Mouse (Mus musculus): ENCODE results near the gene Plekhg2. TPM values are rescaled to one million over a fixed set of nuclear protein-coding genes. Genes with fewer than 3 reads are reported as not detected.

The Plekhg2 gene
- polyA plus RNA-seq, 1 experiment from 2014 or later, result 35.6 TPM

- Histone ChIP-seq H3K4me2 (ENCODE audit: low read length) (no peak overlapping the region), H3K36me3 (ENCODE audit: control insufficient read depth, insufficient read depth, low read length) (peaks cover 100% of the 10 kb centered on the region), H3K27me3 (ENCODE audit: control insufficient read depth, insufficient read depth, low read length) (no peaks in the 10 kb centered on the region), H3K4me1 (ENCODE audit: control insufficient read depth in 2 of 2, insufficient read depth in 2 of 2, low read length in 2 of 2) (no peaks in the 10 kb centered on the region), H3K9ac (ENCODE audit: low read length) (no peak overlapping the region), H3K27ac (replicated peaks in 1 of 2; ENCODE audit: control insufficient read depth in 1 of 2, insufficient read depth in 1 of 2, low read depth in 2 of 2, low read length in 2 of 2) (no peak overlapping the region), H3K9me3 (ENCODE audit: control insufficient read depth, low read length) (no peaks in the 10 kb centered on the region), H3K4me3 (ENCODE audit: control insufficient read depth in 1 of 2, insufficient read depth in 1 of 2, low read depth in 1 of 2, low read length in 2 of 2) (no peak overlapping the region)
- 96% methylated on average over 1 of the region's 1 CpGs for WGBS
- ATAC-seq (ENCODE audit: insufficient number of reproducible peaks, insufficient read depth, low FRiP score, low read depth), result no peak
Measured at GRCm38 (mm10) chr7:28401030-28401429, 28.6 kb upstream of the Plekhg2 start.

DNA sequence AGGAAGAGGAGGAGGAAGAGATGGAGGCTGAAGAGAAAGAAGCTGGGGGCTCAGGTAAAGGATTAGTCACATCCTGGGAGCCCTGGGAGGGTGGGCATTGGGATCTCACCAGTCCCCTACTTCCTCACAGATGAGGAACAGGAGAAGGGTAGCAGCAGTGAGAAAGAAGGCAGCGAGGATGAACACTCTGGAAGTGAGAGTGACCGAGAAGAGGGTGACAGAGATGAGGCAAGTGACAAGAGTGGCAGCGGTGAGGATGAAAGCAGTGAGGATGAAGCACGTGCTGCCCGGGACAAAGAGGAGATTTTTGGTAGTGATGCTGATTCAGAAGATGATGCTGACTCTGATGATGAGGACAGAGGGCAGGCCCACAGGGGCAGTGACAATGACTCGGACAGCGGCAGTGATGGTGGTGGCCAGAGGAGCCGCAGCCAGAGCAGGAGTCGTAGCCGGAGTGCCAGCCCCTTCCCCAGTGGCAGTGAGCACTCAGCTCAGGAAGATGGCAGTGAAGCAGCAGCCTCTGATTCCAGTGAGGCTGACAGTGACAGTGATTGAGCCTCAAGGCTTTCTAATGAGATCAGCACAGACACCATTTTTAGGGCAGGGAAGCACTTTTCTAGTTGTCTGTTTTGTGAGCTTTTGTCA is 26.4 kb upstream of the Plekhg2 start:
- Histone ChIP-seq H3K9me3 (ENCODE audit: control insufficient read depth, low read length) (no peaks in the 10 kb centered on the region), H3K27ac (replicated peaks in 1 of 2; ENCODE audit: control insufficient read depth in 1 of 2, insufficient read depth in 1 of 2, low read depth in 2 of 2, low read length in 2 of 2) (no peak overlapping the region), H3K27me3 (ENCODE audit: control insufficient read depth, insufficient read depth, low read length) (no peaks in the 10 kb centered on the region), H3K4me1 (ENCODE audit: control insufficient read depth in 2 of 2, insufficient read depth in 2 of 2, low read length in 2 of 2) (peaks cover 0 to 3% of the 10 kb centered on the region in 2 experiments; a peak in 1 of 4 replicates), H3K9ac (ENCODE audit: low read length) (no peak overlapping the region), H3K4me3 (ENCODE audit: control insufficient read depth in 1 of 2, insufficient read depth in 1 of 2, low read depth in 1 of 2, low read length in 2 of 2) (no peak overlapping the region), H3K4me2 (ENCODE audit: low read length) (no peak overlapping the region), H3K36me3 (ENCODE audit: control insufficient read depth, insufficient read depth, low read length) (peaks cover 91% of the 10 kb centered on the region)
- ATAC-seq (ENCODE audit: insufficient number of reproducible peaks, insufficient read depth, low FRiP score, low read depth), result no peak
- WGBS, result 89% methylated on average over 10 of the region's 10 CpGs

- Histone ChIP-seq H3K27me3 (ENCODE audit: control insufficient read depth, insufficient read depth, low read length) (no peaks in the 10 kb centered on the region), H3K9me3 (ENCODE audit: control insufficient read depth, low read length) (no peaks in the 10 kb centered on the region), H3K4me2 (ENCODE audit: low read length) (no peak overlapping the region), H3K4me3 (ENCODE audit: control insufficient read depth in 1 of 2, insufficient read depth in 1 of 2, low read depth in 1 of 2, low read length in 2 of 2) (no peak overlapping the region), H3K27ac (replicated peaks in 1 of 2; ENCODE audit: control insufficient read depth in 1 of 2, insufficient read depth in 1 of 2, low read depth in 2 of 2, low read length in 2 of 2) (no peak overlapping the region), H3K4me1 (ENCODE audit: control insufficient read depth in 2 of 2, insufficient read depth in 2 of 2, low read length in 2 of 2) (peaks cover 3 to 6% of the 10 kb centered on the region in 2 experiments; a peak in 2 of 4 replicates), H3K9ac (ENCODE audit: low read length) (no peak overlapping the region), H3K36me3 (ENCODE audit: control insufficient read depth, insufficient read depth, low read length) (peaks cover 83% of the 10 kb centered on the region)
- WGBS, result 55% methylated on average over 3 of the region's 3 CpGs
- ATAC-seq (ENCODE audit: insufficient number of reproducible peaks, insufficient read depth, low FRiP score, low read depth), result no peak
Measured at GRCm38 (mm10) chr7:28398000-28398399, 25.6 kb upstream of the Plekhg2 start.

GRCm38 (mm10) chr7:28395425-28395824 is 23.0 kb upstream of the Plekhg2 start:
- 93% methylated on average over 4 of the region's 4 CpGs for WGBS
- Histone ChIP-seq H3K27me3 (ENCODE audit: control insufficient read depth, insufficient read depth, low read length) (no peaks in the 10 kb centered on the region), H3K36me3 (ENCODE audit: control insufficient read depth, insufficient read depth, low read length) (peaks cover 63% of the 10 kb centered on the region), H3K9ac (ENCODE audit: low read length) (no peak overlapping the region), H3K4me2 (ENCODE audit: low read length) (no peak overlapping the region), H3K9me3 (ENCODE audit: control insufficient read depth, low read length) (no peaks in the 10 kb centered on the region), H3K27ac (replicated peaks in 1 of 2; ENCODE audit: control insufficient read depth in 1 of 2, insufficient read depth in 1 of 2, low read depth in 2 of 2, low read length in 2 of 2) (no peak overlapping the region), H3K4me1 (ENCODE audit: control insufficient read depth in 2 of 2, insufficient read depth in 2 of 2, low read length in 2 of 2) (peaks cover 3 to 11% of the 10 kb centered on the region in 2 experiments; a peak in 3 of 4 replicates), H3K4me3 (ENCODE audit: control insufficient read depth in 1 of 2, insufficient read depth in 1 of 2, low read depth in 1 of 2, low read length in 2 of 2) (no peak overlapping the region)
- ATAC-seq (ENCODE audit: insufficient number of reproducible peaks, insufficient read depth, low FRiP score, low read depth), result no peak

- Histone ChIP-seq H3K27me3 (ENCODE audit: control insufficient read depth, insufficient read depth, low read length) (no peaks in the 10 kb centered on the region), H3K4me3 (ENCODE audit: control insufficient read depth in 1 of 2, insufficient read depth in 1 of 2, low read depth in 1 of 2, low read length in 2 of 2) (peak overlapping the region; percentile 69 to 71), H3K9me3 (ENCODE audit: control insufficient read depth, low read length) (no peaks in the 10 kb centered on the region), H3K27ac (replicated peaks in 1 of 2; ENCODE audit: control insufficient read depth in 1 of 2, insufficient read depth in 1 of 2, low read depth in 2 of 2, low read length in 2 of 2) (peak overlapping the region; percentile 46 to 67), H3K4me2 (ENCODE audit: low read length) (peak overlapping the region; percentile 82), H3K4me1 (ENCODE audit: control insufficient read depth in 2 of 2, insufficient read depth in 2 of 2, low read length in 2 of 2) (peaks cover 3 to 11% of the 10 kb centered on the region in 2 experiments; a peak in 3 of 4 replicates), H3K36me3 (ENCODE audit: control insufficient read depth, insufficient read depth, low read length) (peaks cover 63% of the 10 kb centered on the region), H3K9ac (ENCODE audit: low read length) (peak overlapping the region; percentile 82)
- no peak for ATAC-seq (ENCODE audit: insufficient number of reproducible peaks, insufficient read depth, low FRiP score, low read depth)
- WGBS, result 5% methylated on average over 22 of the region's 22 CpGs
Measured at GRCm38 (mm10) chr7:28393272-28393951, 21.0 kb upstream of the Plekhg2 start.

DNA sequence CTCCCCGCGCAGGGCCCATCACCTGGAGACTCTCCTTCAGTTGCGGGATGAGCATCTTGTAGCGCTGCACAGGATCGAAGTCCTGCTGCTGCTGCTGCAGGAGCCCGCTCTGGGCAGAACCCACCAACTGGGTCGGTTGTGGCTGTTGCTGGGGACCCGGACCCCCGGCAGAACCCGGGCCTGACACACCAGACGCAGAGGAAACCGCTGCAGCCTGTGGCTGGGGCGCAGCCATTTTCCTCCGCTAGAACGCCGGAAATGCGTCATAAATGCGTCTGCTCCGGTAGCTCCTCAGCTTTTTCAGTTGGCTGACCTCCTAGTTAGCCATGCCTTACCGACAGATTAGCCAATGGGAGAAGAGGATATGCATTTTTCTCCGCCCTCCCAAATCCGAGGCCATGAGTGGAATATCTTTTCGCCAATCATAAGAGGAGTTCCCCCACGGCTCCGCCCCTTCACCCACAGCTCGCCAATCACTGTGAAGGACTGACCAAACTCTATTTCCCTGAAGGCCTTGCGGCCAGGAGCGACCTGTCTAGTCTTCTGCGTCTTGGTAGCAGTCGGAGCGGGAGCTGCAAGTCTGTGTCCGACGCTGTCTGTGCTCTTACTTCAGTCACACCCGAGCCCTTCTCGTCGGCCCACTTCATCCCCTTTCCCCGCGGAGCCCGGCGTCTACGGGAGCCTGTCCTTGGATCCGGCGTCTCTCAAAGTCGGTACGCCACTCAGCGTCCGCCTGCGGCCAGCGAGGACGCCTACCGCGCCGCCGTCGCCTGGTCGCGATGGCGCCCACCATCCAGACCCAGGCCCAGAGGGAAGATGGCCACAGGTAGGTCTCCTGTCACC is 20.3 kb upstream of the Plekhg2 start, which contains the start of the genes Med29 and Paf1:
Med29 (minus strand) TSS at position 280 of the 843 bp plus-strand sequence.
Paf1 (plus strand) TSS at position 523 of the 843 bp plus-strand sequence.
- WGBS, result under 1% methylated on average over 57 of the region's 58 CpGs
- Histone ChIP-seq H3K9ac (ENCODE audit: low read length) (peak within 1 kb of the TSS; percentile 88), H3K4me1 (ENCODE audit: control insufficient read depth in 2 of 2, insufficient read depth in 2 of 2, low read length in 2 of 2) (peaks cover 3 to 11% of the 10 kb centered on the region in 2 experiments; a peak in 3 of 4 replicates), H3K4me2 (ENCODE audit: low read length) (peak within 1 kb of the TSS; percentile 82), H3K27me3 (ENCODE audit: control insufficient read depth, insufficient read depth, low read length) (no peaks in the 10 kb centered on the region), H3K9me3 (ENCODE audit: control insufficient read depth, low read length) (no peaks in the 10 kb centered on the region), H3K4me3 (ENCODE audit: control insufficient read depth in 1 of 2, insufficient read depth in 1 of 2, low read depth in 1 of 2, low read length in 2 of 2) (peak within 1 kb of the TSS; percentile 69 to 73), H3K36me3 (ENCODE audit: control insufficient read depth, insufficient read depth, low read length) (peaks cover 63% of the 10 kb centered on the region), H3K27ac (replicated peaks in 1 of 2; ENCODE audit: control insufficient read depth in 1 of 2, insufficient read depth in 1 of 2, low read depth in 2 of 2, low read length in 2 of 2) (peak within 1 kb of the TSS; percentile 46 to 67)
- peak; percentile 95 for ATAC-seq (ENCODE audit: insufficient number of reproducible peaks, insufficient read depth, low FRiP score, low read depth)

DNA sequence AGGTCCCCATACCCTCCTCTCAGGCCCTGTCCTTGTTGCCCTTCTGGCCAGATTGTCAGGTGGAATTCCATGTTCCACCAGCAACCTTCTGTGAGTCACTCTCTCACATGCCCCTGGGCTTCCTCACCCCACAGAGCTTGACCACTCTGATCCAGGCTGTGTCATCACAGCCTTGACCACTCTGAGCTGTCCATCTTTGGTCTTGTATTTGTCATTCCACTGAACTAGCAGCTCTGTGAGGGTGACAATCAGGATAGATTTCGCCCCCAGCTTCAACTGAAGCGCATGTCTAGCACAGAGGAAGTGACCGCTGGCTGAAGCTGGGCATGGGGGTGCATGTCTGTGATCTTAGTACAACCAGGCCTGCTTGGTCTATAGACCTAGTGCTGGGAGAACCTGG is 17.9 kb upstream of the Plekhg2 start:
- Histone ChIP-seq H3K9me3 (ENCODE audit: control insufficient read depth, low read length) (no peaks in the 10 kb centered on the region), H3K36me3 (ENCODE audit: control insufficient read depth, insufficient read depth, low read length) (peaks cover 54% of the 10 kb centered on the region), H3K27me3 (ENCODE audit: control insufficient read depth, insufficient read depth, low read length) (no peaks in the 10 kb centered on the region), H3K4me1 (ENCODE audit: control insufficient read depth in 2 of 2, insufficient read depth in 2 of 2, low read length in 2 of 2) (peaks cover 3 to 16% of the 10 kb centered on the region in 2 experiments; a peak in 3 of 4 replicates), H3K4me3 (ENCODE audit: control insufficient read depth in 1 of 2, insufficient read depth in 1 of 2, low read depth in 1 of 2, low read length in 2 of 2) (no peak overlapping the region), H3K4me2 (ENCODE audit: low read length) (no peak overlapping the region), H3K27ac (replicated peaks in 1 of 2; ENCODE audit: control insufficient read depth in 1 of 2, insufficient read depth in 1 of 2, low read depth in 2 of 2, low read length in 2 of 2) (no peak overlapping the region), H3K9ac (ENCODE audit: low read length) (no peak overlapping the region)
- ATAC-seq (ENCODE audit: insufficient number of reproducible peaks, insufficient read depth, low FRiP score, low read depth), result no peak
- WGBS, result 94% methylated on average over 3 of the region's 3 CpGs
